Mouse (Mus musculus) hindbrain, embryonic 14.5 days (tissue): Measurements from ENCODE around the gene Man2c1. TPM values are rescaled to one million over a fixed set of nuclear protein-coding genes. Genes with fewer than 3 reads are reported as not detected.

ENCODE experiments used
- ATAC-seq: fragments of 200-750 bp; cut with Nextera tagmentation; 2 replicates; pipeline ENCODE4 v1.8.0; 2017; ENCODE audit warnings: moderate number of reproducible peaks, mild to moderate bottlenecking, moderate TSS enrichment, moderate library complexity; ENCODE audit not compliant: low FRiP score
- DNase-seq: peaks from one replicate; pipeline ENCODE4 v3.0.0-alpha.2; 2015; ENCODE audit warnings: low spot score
- H3K27ac ChIP-seq: fragments of 300-500 bp; sonication (generic); 2 replicates; pipeline ENCODE4 v1.5.1; 2014; ENCODE audit warnings: mild to moderate bottlenecking, moderate library complexity
- H3K27me3 ChIP-seq: fragments of 300-500 bp; sonication (generic); 2 replicates; pipeline ENCODE4 v1.6.1; 2014; ENCODE audit warnings: mild to moderate bottlenecking, low read length, mixed read lengths; ENCODE audit not compliant: control insufficient read depth, insufficient read depth
- H3K36me3 ChIP-seq: fragments of 300-500 bp; sonication (generic); replicated peaks from 2 replicates; pipeline ENCODE4 v1.6.1; 2014; ENCODE audit not compliant: control insufficient read depth, insufficient read depth
- H3K4me1 ChIP-seq: fragments of 300-500 bp; sonication (generic); replicated peaks from 2 replicates; pipeline ENCODE4 v1.6.1; 2014; ENCODE audit warnings: antibody characterized with exemption, low read length, mixed read lengths; ENCODE audit not compliant: control insufficient read depth, insufficient read depth
- H3K4me2 ChIP-seq: fragments of 300-500 bp; sonication (generic); replicated peaks from 2 replicates; pipeline ENCODE4 v1.6.1; 2014; ENCODE audit warnings: mild to moderate bottlenecking, moderate library complexity
- H3K4me3 ChIP-seq: fragments of 300-500 bp; sonication (generic); replicated peaks from 2 replicates; pipeline ENCODE4 v1.5.1; 2014; ENCODE audit warnings: mild to moderate bottlenecking, low read length
- H3K9ac ChIP-seq: fragments of 300-500 bp; sonication (generic); 2 replicates; pipeline ENCODE4 v1.6.1; 2014
- H3K9me3 ChIP-seq: fragments of 300-500 bp; sonication (generic); 2 replicates; pipeline ENCODE4 v1.6.1; 2016; ENCODE audit warnings: low read length; ENCODE audit not compliant: control insufficient read depth
- WGBS: fragments of 180-500 bp; shearing (Covaris S2); extraction: QIAGEN DNeasy Blood & Tissue Kit; methylation state at CpG from one replicate; pipeline ENCODE4 v1.1.7; 2014; 5-methylcytosine and 5-hydroxymethylcytosine counted together
- polyA plus RNA-seq: library from polyadenylated mRNA; unstranded; fragments of >200 nt; fragmentation: Nextera tagmentation; extraction: Ambion mirVana; gene quantifications from 2 replicates; pipeline ENCODE4 v1.2.1, GENCODE M21; 2014

The Man2c1 gene
- polyA plus RNA-seq, 1 experiment from 2014 or later: 47.9 TPM

- no peaks in the 10 kb centered on the region for H3K27me3 ChIP-seq
- H3K9me3 ChIP-seq: no peaks in the 10 kb centered on the region
- no peak overlapping the region for H3K4me3 ChIP-seq
- no peak overlapping the region for H3K27ac ChIP-seq
- H3K36me3 ChIP-seq: peaks cover 77% of the 10 kb centered on the region
- WGBS: 92% methylated on average over 17 of the region's 17 CpGs
- H3K4me1 ChIP-seq: peaks cover 2% of the 10 kb centered on the region
- H3K9ac ChIP-seq: no peak overlapping the region
- H3K4me2 ChIP-seq: no peak overlapping the region
- DNase-seq: no peak
- no peak for ATAC-seq
Observed at GRCm38 (mm10) chr9:57141417-57142353, 11.2 kb downstream of the Man2c1 start.

- no peak for ATAC-seq
Observed at GRCm38 (mm10) chr9:57143212-57143611, 12.7 kb downstream of the Man2c1 start.

GRCm38 (mm10) chr9:57144830-57145229 is 14.3 kb downstream of the Man2c1 start:
- Histone ChIP-seq H3K27me3 (no peaks in the 10 kb centered on the region), H3K9ac (no peak overlapping the region), H3K4me2 (no peak overlapping the region), H3K9me3 (no peaks in the 10 kb centered on the region), H3K4me3 (no peak overlapping the region), H3K27ac (no peak overlapping the region), H3K4me1 (peaks cover 18% of the 10 kb centered on the region), H3K36me3 (peaks cover 48% of the 10 kb centered on the region)
- 93% methylated on average over 8 of the region's 8 CpGs for WGBS
- DNase-seq (no peak), ATAC-seq (no peak)

More at GRCm38 (mm10) chr9:57143212-57143611, 12.7 kb downstream of the Man2c1 start:
- no peaks in the 10 kb centered on the region for H3K9me3 ChIP-seq
- no peak overlapping the region for H3K4me2 ChIP-seq
- no peak overlapping the region for H3K27ac ChIP-seq
- H3K4me3 ChIP-seq: no peak overlapping the region
- WGBS: 88% methylated on average over 11 of the region's 11 CpGs
- no peak for DNase-seq
- no peaks in the 10 kb centered on the region for H3K27me3 ChIP-seq
- no peak overlapping the region for H3K9ac ChIP-seq
- peaks cover 10% of the 10 kb centered on the region for H3K4me1 ChIP-seq
- peaks cover 62% of the 10 kb centered on the region for H3K36me3 ChIP-seq

- peak overlapping the region; percentile 61 for H3K4me2 ChIP-seq
Observed at GRCm38 (mm10) chr9:57146451-57147066, 16.1 kb downstream of the Man2c1 start.

GRCm38 (mm10) chr9:57147205-57148143 is 17.0 kb downstream of the Man2c1 start:
- peaks cover 21% of the 10 kb centered on the region for H3K36me3 ChIP-seq
- no peaks in the 10 kb centered on the region for H3K9me3 ChIP-seq
- WGBS: 7% methylated on average over 19 of the region's 19 CpGs
- H3K4me1 ChIP-seq: peaks cover 18% of the 10 kb centered on the region
- ATAC-seq: peak; percentile 52
- H3K4me3 ChIP-seq: peak overlapping the region; percentile 45
- H3K27ac ChIP-seq: peak overlapping the region; percentile 87
- H3K9ac ChIP-seq: peak overlapping the region; percentile 55
- no peaks in the 10 kb centered on the region for H3K27me3 ChIP-seq
- H3K4me2 ChIP-seq: peak overlapping the region; percentile 61
- peak; percentile 29 for DNase-seq

More at GRCm38 (mm10) chr9:57146451-57147066, 16.1 kb downstream of the Man2c1 start:
- H3K27ac ChIP-seq: no peak overlapping the region
- no peaks in the 10 kb centered on the region for H3K9me3 ChIP-seq
- no peaks in the 10 kb centered on the region for H3K27me3 ChIP-seq
- peak overlapping the region; percentile 45; the same call in 1 of the 2 replicates for H3K4me3 ChIP-seq
- DNase-seq (no peak), ATAC-seq (no peak)
- WGBS: 87% methylated on average over 17 of the region's 17 CpGs
- H3K4me1 ChIP-seq: peaks cover 18% of the 10 kb centered on the region
- 0 out of 2 replicates have a peak overlapping the region, but pooled peaks have one; percentile 55 for H3K9ac ChIP-seq
- peaks cover 30% of the 10 kb centered on the region for H3K36me3 ChIP-seq

- no peaks in the 10 kb centered on the region for H3K27me3 ChIP-seq
- peak within 1 kb of the TSS; percentile 61 for H3K4me2 ChIP-seq
- WGBS: under 1% methylated on average over 27 of the region's 27 CpGs
- H3K9ac ChIP-seq: peak within 1 kb of the TSS; percentile 55
- peaks cover 15% of the 10 kb centered on the region for H3K36me3 ChIP-seq
- no peaks in the 10 kb centered on the region for H3K9me3 ChIP-seq
- H3K27ac ChIP-seq: peak within 1 kb of the TSS; percentile 87
- H3K4me1 ChIP-seq: peaks cover 18% of the 10 kb centered on the region
- DNase-seq (peak; percentile 90), ATAC-seq (peak; percentile 92)
- peak within 1 kb of the TSS; percentile 45 for H3K4me3 ChIP-seq
Observed at GRCm38 (mm10) chr9:57148144-57148878, 17.8 kb downstream of the Man2c1 start, which contains the start of gene Neil1. Gene Neil1, minus strand, starts transcription at chr9:57148305.

GRCm38 (mm10) chr9:57149021-57149420 is 18.5 kb downstream of the Man2c1 start:
- peaks cover 9% of the 10 kb centered on the region; the same call in 1 of the 2 replicates for H3K36me3 ChIP-seq
- H3K4me1 ChIP-seq: peaks cover 18% of the 10 kb centered on the region
- peak overlapping the region; percentile 55 for H3K9ac ChIP-seq
- H3K4me3 ChIP-seq: peak overlapping the region; percentile 45
- ATAC-seq (no peak), DNase-seq (no peak)
- 71% methylated on average over 6 of the region's 6 CpGs for WGBS
- peak overlapping the region; percentile 61 for H3K4me2 ChIP-seq
- no peaks in the 10 kb centered on the region for H3K9me3 ChIP-seq
- H3K27ac ChIP-seq: peak overlapping the region; percentile 87
- H3K27me3 ChIP-seq: no peaks in the 10 kb centered on the region

GRCm38 (mm10) chr9:57150192-57150591 is 19.7 kb downstream of the Man2c1 start:
- Histone ChIP-seq H3K27me3 (no peaks in the 10 kb centered on the region), H3K4me1 (peaks cover 18% of the 10 kb centered on the region), H3K9me3 (no peaks in the 10 kb centered on the region), H3K9ac (no peak overlapping the region), H3K36me3 (0 out of 2 replicates have a peak, but pooled peaks cover 6% of the 10 kb centered on the region), H3K4me3 (no peak overlapping the region), H3K4me2 (no peak overlapping the region), H3K27ac (no peak overlapping the region)
- no peak for ATAC-seq
- 89% methylated on average over 5 of the region's 5 CpGs for WGBS
- DNase-seq: no peak
